9 mouse cellular contexts compared by ENCODE assay signal in genomic region chr9:21835258-21835912, GRCm38 (mm10). TPM values are rescaled to one million over a fixed set of nuclear protein-coding genes. Genes with fewer than 3 reads are reported as not detected.
A peak's percentile ranks its signal among the peaks of the same experiment; 100 is the strongest.
DNase-seq lines count a peak whose midpoint lies in the region; TF ChIP-seq lines count a peak whose summit lies in the region.
"Had no signal": no experiment of that assay in that cellular context is flagged by ENCODE, and none has a peak within 500 bp of the region (broad histone marks: within the 10 kb centered on the region; RNA-seq: fewer than 3 reads in every experiment).

TSS of gene Angptl8 (plus strand) at chr9:21835510.

- 0 out of 2 replicates have a peak, but pooled peaks cover 3% of the 10 kb centered on the region for H3K36me3 ChIP-seq in liver, adult 2 months (ENCODE audit: control insufficient read depth, insufficient read depth, low read length)
- H3K36me3 ChIP-seq: neural tube, embryonic 13.5 days had no signal

- H3K79me2 ChIP-seq in liver, adult 2 months (ENCODE audit: control insufficient read depth, insufficient read depth, low read length) = no peaks in the 10 kb centered on the region; the same call in 1 of the 2 replicates

- no peak for TF ChIP-seq CTCF in liver, adult 2 months (IDR thresholded peaks at IDR 0.05; ENCODE audit: low read depth, low read length)

- H3K4me1 ChIP-seq in liver, adult 2 months (ENCODE audit: control insufficient read depth, insufficient read depth, low read length) = peaks cover 40% of the 10 kb centered on the region
- H3K4me1 ChIP-seq: neural tube, embryonic 13.5 days had no signal

- intact Hi-C loops in gastrocnemius, postnatal 36 days (cut with DNase I) = no loop called here
- intact Hi-C loops in heart, postnatal 25 days (cut with DNase I) = no loop called here

- peak; percentile 95 for TF ChIP-seq POLR2A in liver, adult 2 months (IDR thresholded peaks at IDR 0.05; ENCODE audit: extremely low read depth, insufficient read depth, low read length)

- peak within 1 kb of the TSS; percentile 88 for H3K27ac ChIP-seq in liver, adult 2 months (replicated peaks; ENCODE audit: insufficient read depth, low read depth, low read length)
- H3K27ac ChIP-seq: neural tube, embryonic 13.5 days had no signal

- peak; percentile 30 for DNase-seq in gastrocnemius, adult 18-20 months (ENCODE audit: low spot score)
- DNase-seq in gastrocnemius, postnatal 36 days = no peak
- DNase-seq in heart, postnatal 25 days (ENCODE audit: low spot score) = peak; percentile 42
- DNase-seq in liver, adult 2 months (ENCODE audit: extremely low read depth, low read depth, low spot score) = peak; percentile 92
- peak; percentile 9 to 10 for DNase-seq in natural killer cell, adult 2 months (ENCODE audit: low spot score in 2 of 2)
- DNase-seq in thymus, postnatal 36 days = no peak
- DNase-seq in right cerebral cortex, adult 2 months (ENCODE audit: low spot score in 2 of 2) = no peak
- no peak for DNase-seq in left cerebral cortex, adult 9 months (ENCODE audit: low spot score in 2 of 2)

- H3K27me3 ChIP-seq in liver, adult 2 months (ENCODE audit: control insufficient read depth, insufficient read depth, low read length) = no peaks in the 10 kb centered on the region
- H3K27me3 ChIP-seq: neural tube, embryonic 13.5 days had no signal

- WGBS in liver, adult 2 months = 34% methylated on average over 15 of the region's 15 CpGs

- peak within 1 kb of the TSS; percentile 58 for H3K4me3 ChIP-seq in liver, adult 2 months (ENCODE audit: insufficient read depth, low read depth, low read length)
- H3K4me3 ChIP-seq: neural tube, embryonic 13.5 days had no signal

- H3K9ac ChIP-seq in liver, adult 2 months (ENCODE audit: low read depth, low read length) = peak within 1 kb of the TSS; percentile 72
- H3K9ac ChIP-seq: neural tube, embryonic 13.5 days had no signal

RNA-seq across cellular contexts. Expression of gene Angptl8, which starts in this region (rescaled TPM):
- under 1 TPM in 1 of 2 experiments, not detected in 1; 0.26 TPM for total RNA-seq in gastrocnemius, adult 18-20 months (2021)
- not detected for total RNA-seq in gastrocnemius, postnatal 36 days (2021)
- not detected for total RNA-seq in heart, postnatal 25 days (2021)
- total RNA-seq in liver, adult 2 months (2014; rRNA removed) = 13.6 and 22.2 TPM in 2 replicates
- polyA plus RNA-seq in liver, adult 2 months (2012; rRNA removed) = 201 and 258 TPM in 2 replicates

Comparison
In these comparisons a context has a peak if more than half of its experiments do, and no peak if none do; other contexts are left out.
1. RNA of gene Angptl8 (total RNA-seq): 13.6 to 22.2 TPM in liver, adult 2 months; 0.26 TPM in gastrocnemius, adult 18-20 months, not detected in heart, postnatal 25 days and not detected in gastrocnemius, postnatal 36 days; every median in the first group is over 10 times any median in the second.
2. Peak in DNase-seq in gastrocnemius, adult 18-20 months; RNA of the gene not detected or under 1 TPM.
3. Peak in DNase-seq in heart, postnatal 25 days; RNA of the gene not detected or under 1 TPM.
4. DNase-seq: peak in liver, adult 2 months (single experiment) and natural killer cell, adult 2 months (2 of 2); none in gastrocnemius, postnatal 36 days (0 of 2), thymus, postnatal 36 days (0 of 2), right cerebral cortex, adult 2 months (0 of 2) and left cerebral cortex, adult 9 months (0 of 2).